ENCODE assay signal across 22 mouse cellular contexts in genomic region chr1:40983762-40984161, GRCm38 (mm10).
A peak's percentile ranks its signal among the peaks of the same experiment; 100 is the strongest.
DNase-seq lines count a peak whose midpoint lies in the region; ATAC-seq and TF ChIP-seq lines count a peak whose summit lies in the region.
"Had no signal": no experiment of that assay in that cellular context is flagged by ENCODE, and none has a peak within 500 bp of the region (broad histone marks: within the 10 kb centered on the region; RNA-seq: fewer than 3 reads in every experiment).

No protein-coding gene starts in this region.

- H3K27ac ChIP-seq in kidney, adult 2 months (ENCODE audit: insufficient read depth, low read depth, low read length) = no peak overlapping the region
- no peak overlapping the region for H3K27ac ChIP-seq in kidney, embryonic 16.5 days (ENCODE audit: low read length)
- H3K27ac ChIP-seq in layer of hippocampus, adult 2 months = no peak overlapping the region
- H3K27ac ChIP-seq: embryonic facial prominence, embryonic 15.5 days; forebrain, embryonic 10.5 days; heart, embryonic 10.5 days; hindbrain, embryonic 12.5 days had no signal

- DNase-seq in kidney, adult 2 months = peak; percentile 10
- DNase-seq in layer of hippocampus, adult 2 months (ENCODE audit: low spot score in 2 of 2) = no peak
- no peak for DNase-seq in layer of hippocampus, adult 9-10 months (ENCODE audit: low spot score)
- peak; percentile 22 to 34 for DNase-seq in kidney, postnatal 36 days
- no peak for DNase-seq in spleen, adult 18-20 months
- DNase-seq in lung, postnatal 25 days (ENCODE audit: low spot score) = no peak
- DNase-seq: adrenal gland, adult 2 months; adrenal gland, postnatal 25 days; cerebellum, adult 2 months; cerebellum, postnatal 10 days; embryo, embryonic 11 days; heart, adult 18-20 months; heart, postnatal 10 days; heart, postnatal 4 days had no signal

- no peak for ATAC-seq in kidney, embryonic 16.5 days (ENCODE audit: low FRiP score, low TSS enrichment)
- ATAC-seq: forebrain, embryonic 14.5 days had no signal

- H3K4me2 ChIP-seq in kidney, embryonic 16.5 days (replicated peaks; ENCODE audit: low read depth, low read length) = no peak overlapping the region
- H3K4me2 ChIP-seq: embryonic facial prominence, embryonic 15.5 days; hindbrain, embryonic 12.5 days had no signal

- TF ChIP-seq CTCF in kidney, adult 2 months (conservative IDR thresholded peaks at IDR 0.05; ENCODE audit: insufficient read depth, insufficient read length, low read depth, low read length) = no peak; the same call in 1 of the 2 replicates
- peak; percentile 47 for TF ChIP-seq CTCF in layer of hippocampus, adult 2 months (conservative IDR thresholded peaks at IDR 0.05)

- WGBS in kidney, adult 2 months = 47% methylated on average over 2 of the region's 2 CpGs
- WGBS in kidney, embryonic 16.5 days = 66% methylated on average over 2 of the region's 2 CpGs

- no peaks in the 10 kb centered on the region for H3K36me3 ChIP-seq in kidney, adult 2 months (ENCODE audit: control insufficient read depth, insufficient read depth, low read length)
- no peaks in the 10 kb centered on the region for H3K36me3 ChIP-seq in kidney, embryonic 16.5 days (ENCODE audit: insufficient read depth, low read length)
- H3K36me3 ChIP-seq: embryonic facial prominence, embryonic 15.5 days; forebrain, embryonic 10.5 days; heart, embryonic 10.5 days; hindbrain, embryonic 12.5 days had no signal

- H3K4me3 ChIP-seq in kidney, adult 2 months (ENCODE audit: insufficient read depth, low read depth, low read length) = no peak overlapping the region
- H3K4me3 ChIP-seq in kidney, embryonic 16.5 days (ENCODE audit: low read length) = no peak overlapping the region
- no peak overlapping the region for H3K4me3 ChIP-seq in layer of hippocampus, adult 2 months
- H3K4me3 ChIP-seq: embryonic facial prominence, embryonic 15.5 days; erythroblast, embryonic 14.5 days; forebrain, embryonic 10.5 days; heart, embryonic 10.5 days; hindbrain, embryonic 12.5 days had no signal

- H3K27me3 ChIP-seq in kidney, adult 2 months (replicated peaks; ENCODE audit: control insufficient read depth, insufficient read depth, low read length) = no peaks in the 10 kb centered on the region
- no peaks in the 10 kb centered on the region for H3K27me3 ChIP-seq in kidney, embryonic 16.5 days (ENCODE audit: insufficient read depth, low read length)
- H3K27me3 ChIP-seq: CH12.LX; embryonic facial prominence, embryonic 15.5 days; hindbrain, embryonic 12.5 days had no signal

- H3K9me3 ChIP-seq in kidney, embryonic 16.5 days (ENCODE audit: low read length) = no peaks in the 10 kb centered on the region
- H3K9me3 ChIP-seq: embryonic facial prominence, embryonic 15.5 days; forebrain, embryonic 10.5 days; heart, embryonic 10.5 days; hindbrain, embryonic 12.5 days had no signal

- no peaks in the 10 kb centered on the region for H3K4me1 ChIP-seq in kidney, adult 2 months (ENCODE audit: control insufficient read depth, insufficient read depth, low read length)
- no peaks in the 10 kb centered on the region for H3K4me1 ChIP-seq in kidney, embryonic 16.5 days (ENCODE audit: insufficient read depth, low read length)
- H3K4me1 ChIP-seq: embryonic facial prominence, embryonic 15.5 days; forebrain, embryonic 10.5 days; heart, embryonic 10.5 days; hindbrain, embryonic 12.5 days had no signal

- no peak for TF ChIP-seq POLR2A in kidney, adult 2 months (IDR thresholded peaks at IDR 0.05; ENCODE audit: low read depth, low read length)

- no peak overlapping the region for H3K9ac ChIP-seq in kidney, embryonic 16.5 days (replicated peaks; ENCODE audit: low read length)
- H3K9ac ChIP-seq: embryonic facial prominence, embryonic 15.5 days; hindbrain, embryonic 12.5 days had no signal

Comparison
In these comparisons a context has a peak if more than half of its experiments do, and no peak if none do; other contexts are left out.
1. DNase-seq: peak in kidney, adult 2 months (single experiment) and kidney, postnatal 36 days (2 of 2); none in layer of hippocampus, adult 2 months (0 of 2), layer of hippocampus, adult 9-10 months (single experiment), spleen, adult 18-20 months (0 of 2) and lung, postnatal 25 days (single experiment).